Mouse (Mus musculus) embryonic facial prominence, embryonic 15.5 days (tissue): Measurements from ENCODE around the gene Adk. TPM values are rescaled to one million over a fixed set of nuclear protein-coding genes. Genes with fewer than 3 reads are reported as not detected.

Source experiments
- ATAC-seq: fragments of 200-750 bp; cut with Nextera tagmentation; 2 replicates; pipeline ENCODE4 v1.8.0; 2017; ENCODE audit warnings: low read depth, moderate TSS enrichment; ENCODE audit not compliant: insufficient number of reproducible peaks, low FRiP score, low TSS enrichment
- H3K27ac ChIP-seq: fragments of 300-500 bp; sonication (generic); replicated peaks from 2 replicates; pipeline ENCODE4 v1.5.1; 2015; ENCODE audit warnings: mild to moderate bottlenecking, inconsistent platforms
- H3K27me3 ChIP-seq: fragments of 300-500 bp; sonication (generic); 2 replicates; pipeline ENCODE4 v1.6.1; 2015; ENCODE audit warnings: inconsistent platforms
- H3K36me3 ChIP-seq: fragments of 300-500 bp; sonication (generic); 2 replicates; pipeline ENCODE4 v1.6.1; 2015; ENCODE audit warnings: mild to moderate bottlenecking, inconsistent platforms
- H3K4me1 ChIP-seq: fragments of 300-500 bp; sonication (generic); 2 replicates; pipeline ENCODE4 v1.6.1; 2015; ENCODE audit warnings: inconsistent platforms
- H3K4me2 ChIP-seq: fragments of 300-500 bp; sonication (generic); replicated peaks from 2 replicates; pipeline ENCODE4 v1.6.1; 2015; ENCODE audit warnings: mild to moderate bottlenecking, inconsistent platforms
- H3K4me3 ChIP-seq: fragments of 300-500 bp; sonication (generic); replicated peaks from 2 replicates; pipeline ENCODE4 v1.5.1; 2015; ENCODE audit warnings: mild to moderate bottlenecking, inconsistent platforms
- H3K9ac ChIP-seq: fragments of 300-500 bp; sonication (generic); 2 replicates; pipeline ENCODE4 v1.6.1; 2015; ENCODE audit warnings: inconsistent platforms
- H3K9me3 ChIP-seq: fragments of 300-500 bp; sonication (generic); replicated peaks from 2 replicates; pipeline ENCODE4 v1.6.1; 2016; ENCODE audit warnings: inconsistent platforms
- WGBS: fragments of 180-500 bp; shearing (Covaris S2); methylation state at CpG from one replicate; pipeline ENCODE4 v1.1.7; 2015; 5-methylcytosine and 5-hydroxymethylcytosine counted together
- polyA plus RNA-seq: library from polyadenylated mRNA; unstranded; fragments of >200 nt; fragmentation: Nextera tagmentation; extraction: Ambion mirVana; gene quantifications from 2 replicates; pipeline ENCODE4 v1.2.1, GENCODE M21; 2015

The Adk gene
- polyA plus RNA-seq, 1 experiment from 2014 or later = 139 TPM

DNA sequence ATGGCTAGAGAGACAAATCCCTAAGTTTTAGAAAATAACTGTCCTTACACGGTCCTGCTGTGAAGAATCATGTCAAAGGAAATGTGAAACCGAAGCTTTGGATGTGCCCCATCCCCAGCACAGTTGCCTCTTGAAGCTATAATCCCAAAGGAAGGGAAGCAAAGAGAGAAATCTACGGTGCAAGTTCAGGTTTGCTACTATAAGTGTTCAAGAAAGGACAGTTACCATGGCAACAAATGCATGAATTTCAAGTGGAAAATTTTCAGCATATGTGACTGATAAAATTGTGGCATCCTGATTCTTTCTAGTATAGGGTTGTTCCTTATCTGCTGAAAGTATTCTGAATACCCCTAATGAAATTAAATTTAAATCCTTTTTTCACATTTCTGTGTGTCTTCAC, 169.8 kb downstream of the Adk start:
- H3K27me3 ChIP-seq = no peaks in the 10 kb centered on the region
- no peak overlapping the region for H3K27ac ChIP-seq
- no peak overlapping the region for H3K9ac ChIP-seq
- no peaks in the 10 kb centered on the region for H3K36me3 ChIP-seq
- 27% methylated on average over 3 of the region's 3 CpGs for WGBS
- ATAC-seq = no peak
- no peak overlapping the region for H3K4me2 ChIP-seq
- 0 out of 2 replicates have a peak, but pooled peaks cover 4% of the 10 kb centered on the region for H3K4me1 ChIP-seq
- no peaks in the 10 kb centered on the region for H3K9me3 ChIP-seq
- H3K4me3 ChIP-seq = no peak overlapping the region

DNA sequence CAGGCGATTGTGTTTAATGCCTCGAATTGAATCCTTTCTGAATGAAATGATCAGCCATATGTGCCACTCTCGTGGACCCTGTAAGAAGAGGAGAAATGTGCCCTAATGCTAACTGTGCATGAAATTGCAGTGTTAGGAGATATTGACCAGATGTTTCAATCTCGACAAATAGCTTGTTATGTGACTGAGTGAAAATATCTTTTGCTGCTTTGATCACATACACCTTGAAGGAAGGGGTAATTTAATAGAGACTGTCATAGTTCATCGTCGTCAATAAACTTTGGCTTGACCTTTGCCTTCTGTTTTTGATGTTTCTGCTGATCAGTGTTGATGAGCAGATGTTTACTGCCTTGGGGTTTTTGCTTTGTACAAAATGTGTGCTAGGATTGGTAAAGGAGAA, 171.1 kb downstream of the Adk start:
- no peaks in the 10 kb centered on the region for H3K36me3 ChIP-seq
- H3K4me1 ChIP-seq = 0 out of 2 replicates have a peak, but pooled peaks cover 4% of the 10 kb centered on the region
- H3K27ac ChIP-seq = no peak overlapping the region
- ATAC-seq = no peak
- H3K27me3 ChIP-seq = no peaks in the 10 kb centered on the region
- no peak overlapping the region for H3K9ac ChIP-seq
- H3K4me2 ChIP-seq = no peak overlapping the region
- no peaks in the 10 kb centered on the region for H3K9me3 ChIP-seq
- no peak overlapping the region for H3K4me3 ChIP-seq
- 54% methylated on average over 6 of the region's 6 CpGs for WGBS

DNA sequence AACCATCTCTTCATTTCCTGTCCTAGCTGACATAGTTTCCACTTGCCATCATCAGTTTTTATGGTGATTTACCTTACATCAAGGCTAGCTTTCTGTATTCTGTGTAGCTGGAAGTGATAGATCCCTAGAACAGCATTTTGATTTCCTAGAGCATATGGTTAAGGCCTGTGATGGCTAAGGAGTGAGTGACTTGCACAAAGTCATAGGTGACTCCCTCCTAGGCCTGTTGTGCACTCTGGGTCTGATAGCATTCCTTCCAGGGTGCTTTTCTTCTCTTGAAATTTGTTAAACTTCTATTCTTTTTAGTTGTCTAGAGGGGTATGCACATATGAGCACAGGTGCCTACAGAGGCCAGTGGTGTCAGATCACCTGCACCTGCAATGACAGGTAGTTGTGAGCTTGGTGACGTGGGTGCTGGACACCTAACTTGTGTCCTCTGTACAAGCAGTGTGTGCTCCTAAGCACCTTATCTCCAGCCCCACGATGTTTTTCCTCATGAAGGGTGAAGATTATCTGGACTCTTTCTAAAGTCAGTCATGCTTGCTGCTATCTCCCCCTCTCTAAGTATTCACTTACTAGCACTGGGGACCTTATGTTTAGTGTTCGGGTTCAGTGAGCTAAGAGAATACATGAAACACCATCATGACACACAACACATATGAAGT, 171.7 kb downstream of the Adk start:
- 83% methylated on average over 3 of the region's 3 CpGs for WGBS
- Histone ChIP-seq H3K4me2 (no peak overlapping the region), H3K4me3 (no peak overlapping the region), H3K4me1 (0 out of 2 replicates have a peak, but pooled peaks cover 4% of the 10 kb centered on the region), H3K9ac (no peak overlapping the region), H3K27ac (no peak overlapping the region), H3K9me3 (no peaks in the 10 kb centered on the region), H3K36me3 (no peaks in the 10 kb centered on the region), H3K27me3 (no peaks in the 10 kb centered on the region)
- no peak for ATAC-seq

DNA sequence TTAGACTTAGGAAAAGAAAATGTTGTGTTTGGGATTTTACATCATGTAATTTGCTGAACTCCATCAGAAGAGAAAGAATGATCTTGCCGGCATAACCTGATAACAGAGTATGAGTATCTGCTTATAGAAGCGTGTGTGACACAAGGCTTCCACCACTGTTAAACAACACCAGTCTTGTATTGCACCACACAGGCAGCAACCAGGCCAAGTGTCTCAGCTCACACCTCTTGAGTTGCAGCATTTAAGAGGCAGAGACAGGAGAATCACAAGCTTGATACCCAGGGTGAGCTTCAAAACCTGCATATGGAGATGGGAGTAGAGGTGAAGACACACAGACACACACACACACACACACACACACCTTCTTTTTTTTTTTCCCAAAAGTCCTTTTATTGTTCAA, 184.7 kb downstream of the Adk start:
- Histone ChIP-seq H3K27me3 (no peaks in the 10 kb centered on the region), H3K4me1 (no peaks in the 10 kb centered on the region), H3K4me3 (no peak overlapping the region), H3K9me3 (no peaks in the 10 kb centered on the region), H3K4me2 (no peak overlapping the region), H3K36me3 (0 out of 2 replicates have a peak, but pooled peaks cover 3% of the 10 kb centered on the region), H3K27ac (no peak overlapping the region), H3K9ac (no peak overlapping the region)
- ATAC-seq = no peak
- 90% methylated on average over 2 of the region's 2 CpGs for WGBS

DNA sequence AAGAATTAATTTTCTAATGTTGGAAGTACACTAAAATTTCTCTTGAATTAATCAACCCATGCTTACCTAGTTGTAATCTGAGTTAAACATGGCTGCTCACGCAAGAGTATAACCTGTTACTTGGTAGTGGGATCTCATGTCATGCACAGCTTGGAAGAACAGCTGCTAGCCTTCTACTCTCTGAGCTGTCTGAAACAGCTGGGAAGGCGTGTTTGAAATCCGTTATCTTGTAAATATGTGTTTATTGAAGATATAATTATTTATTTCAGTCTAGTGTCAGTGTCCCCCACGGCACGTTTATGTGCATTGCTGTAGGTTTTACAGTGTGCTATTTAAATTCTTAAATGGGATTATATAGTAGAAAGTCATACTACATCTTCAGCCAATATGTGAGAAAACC, 188.7 kb downstream of the Adk start:
- no peak overlapping the region for H3K27ac ChIP-seq
- no peak overlapping the region for H3K9ac ChIP-seq
- H3K36me3 ChIP-seq = no peaks in the 10 kb centered on the region
- no peaks in the 10 kb centered on the region for H3K27me3 ChIP-seq
- 84% methylated on average over 5 of the region's 5 CpGs for WGBS
- ATAC-seq = no peak
- H3K4me2 ChIP-seq = no peak overlapping the region
- no peaks in the 10 kb centered on the region for H3K9me3 ChIP-seq
- H3K4me1 ChIP-seq = no peaks in the 10 kb centered on the region
- no peak overlapping the region for H3K4me3 ChIP-seq

DNA sequence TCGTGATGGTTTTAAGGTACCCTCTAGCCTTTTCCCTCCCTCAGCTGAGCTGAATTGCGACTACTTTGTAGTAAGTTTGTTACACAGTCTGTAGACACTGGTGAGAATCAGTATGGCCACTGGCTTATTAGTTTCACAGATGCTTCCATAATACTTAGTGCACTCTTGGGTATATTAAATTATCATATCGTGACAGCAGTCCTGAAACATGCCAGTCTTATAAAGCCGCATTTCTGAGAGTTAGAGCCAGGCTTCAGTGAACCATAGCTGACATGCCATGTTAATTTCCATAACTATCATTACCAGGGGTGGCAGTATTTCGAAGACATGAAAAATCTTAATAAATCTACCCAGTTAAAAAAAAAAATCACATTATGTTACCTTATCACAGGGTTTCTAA, 199.0 kb downstream of the Adk start:
- no peak overlapping the region for H3K9ac ChIP-seq
- H3K27ac ChIP-seq = no peak overlapping the region
- 46% methylated on average over 5 of the region's 5 CpGs for WGBS
- no peak overlapping the region for H3K4me3 ChIP-seq
- no peaks in the 10 kb centered on the region for H3K27me3 ChIP-seq
- H3K9me3 ChIP-seq = no peaks in the 10 kb centered on the region
- no peak overlapping the region for H3K4me2 ChIP-seq
- no peaks in the 10 kb centered on the region for H3K36me3 ChIP-seq
- H3K4me1 ChIP-seq = peaks cover 10% of the 10 kb centered on the region
- ATAC-seq = no peak

DNA sequence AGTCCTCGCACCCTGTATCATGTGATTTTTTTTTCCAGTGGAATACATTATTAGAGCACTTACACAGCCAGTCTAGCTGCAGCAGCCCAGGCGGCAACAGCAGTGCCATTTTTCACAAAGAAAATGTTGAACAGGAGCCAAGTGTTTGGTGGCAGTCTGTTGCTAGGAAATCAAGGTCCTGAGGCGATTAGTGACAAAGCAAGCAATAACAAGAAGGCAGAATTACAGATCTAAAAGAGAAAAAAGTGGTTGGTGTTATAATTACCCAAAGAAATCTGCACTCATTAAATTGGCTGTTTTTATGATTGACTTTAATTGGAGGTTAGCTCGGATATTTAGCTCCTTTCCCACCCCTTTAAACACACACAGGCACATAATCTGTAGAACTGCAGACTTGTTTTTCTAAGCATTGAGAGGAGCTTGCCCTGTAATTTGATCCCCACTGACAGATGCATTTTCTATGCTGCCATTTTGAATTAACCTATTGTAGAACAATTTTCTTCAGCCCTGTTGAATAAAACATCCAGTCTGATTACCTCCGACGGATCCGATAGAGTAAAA, 200.0 kb downstream of the Adk start:
- Histone ChIP-seq H3K9me3 (no peaks in the 10 kb centered on the region), H3K27ac (peak overlapping the region; percentile 40), H3K4me3 (no peak overlapping the region), H3K4me1 (peaks cover 10% of the 10 kb centered on the region), H3K36me3 (no peaks in the 10 kb centered on the region), H3K27me3 (no peaks in the 10 kb centered on the region), H3K9ac (no peak overlapping the region), H3K4me2 (peak overlapping the region; percentile 6; the same call in 1 of the 2 replicates)
- peak; percentile 79 for ATAC-seq
- 5% methylated on average over 7 of the region's 7 CpGs for WGBS

DNA sequence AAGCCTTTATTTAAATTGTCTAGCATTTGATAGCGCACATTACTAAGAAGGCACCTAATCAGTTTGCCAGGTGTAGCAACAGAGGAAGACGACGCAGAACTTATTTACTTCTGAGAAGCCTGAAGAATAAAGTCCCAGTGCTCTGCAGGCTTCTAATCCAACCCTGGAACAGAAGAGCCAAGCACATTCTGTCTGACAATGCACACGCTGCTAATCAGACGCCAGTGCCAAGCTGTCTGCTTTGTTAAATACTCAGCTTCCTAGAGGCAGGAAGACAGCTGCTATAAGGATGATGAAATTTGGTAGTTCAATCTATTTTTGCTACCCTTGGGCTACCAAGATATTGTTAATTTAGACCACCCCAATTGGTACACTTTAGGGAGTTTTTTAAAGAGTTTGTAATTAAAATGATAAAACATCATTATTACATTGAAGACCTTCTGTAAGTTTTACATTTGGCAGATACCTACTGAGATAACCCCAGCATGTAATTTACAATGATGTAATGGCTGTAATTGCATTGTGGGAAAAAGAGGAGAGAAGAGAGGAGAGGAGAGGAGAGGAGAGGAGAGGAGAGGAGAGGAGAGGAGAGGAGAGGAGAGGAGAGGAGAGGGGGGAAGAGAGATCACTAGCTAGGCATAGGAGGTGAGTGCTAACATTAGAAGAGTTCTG, 201.1 kb downstream of the Adk start:
- Histone ChIP-seq H3K27ac (peak overlapping the region; percentile 66; the same call in 1 of the 2 replicates), H3K27me3 (no peaks in the 10 kb centered on the region), H3K36me3 (no peaks in the 10 kb centered on the region), H3K4me2 (no peak overlapping the region), H3K9me3 (no peaks in the 10 kb centered on the region), H3K4me1 (peaks cover 10% of the 10 kb centered on the region), H3K9ac (no peak overlapping the region), H3K4me3 (no peak overlapping the region)
- WGBS = 35% methylated on average over 5 of the region's 5 CpGs
- ATAC-seq = no peak

DNA sequence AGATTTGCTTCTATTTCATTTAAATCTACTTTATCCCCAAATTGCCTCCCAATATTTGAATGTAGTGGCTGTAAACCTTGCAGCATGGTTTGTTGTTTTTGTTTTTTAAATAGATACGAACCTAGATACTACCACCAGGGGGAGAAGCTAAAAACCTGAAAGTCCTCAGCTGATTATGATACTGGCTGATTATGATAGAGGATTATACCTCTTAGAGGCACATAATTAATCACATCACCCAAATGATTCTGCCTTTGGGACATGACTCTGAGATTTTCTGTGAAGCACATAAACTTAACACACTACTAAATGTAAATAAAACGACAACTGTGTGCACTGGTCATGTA, 201.6 kb downstream of the Adk start:
- Histone ChIP-seq H3K4me3 (no peak overlapping the region), H3K27me3 (no peaks in the 10 kb centered on the region), H3K4me1 (peaks cover 10% of the 10 kb centered on the region), H3K27ac (no peak overlapping the region), H3K4me2 (no peak overlapping the region), H3K9ac (no peak overlapping the region), H3K9me3 (no peaks in the 10 kb centered on the region), H3K36me3 (no peaks in the 10 kb centered on the region)
- no peak for ATAC-seq
- 56% methylated on average over 2 of the region's 2 CpGs for WGBS

DNA sequence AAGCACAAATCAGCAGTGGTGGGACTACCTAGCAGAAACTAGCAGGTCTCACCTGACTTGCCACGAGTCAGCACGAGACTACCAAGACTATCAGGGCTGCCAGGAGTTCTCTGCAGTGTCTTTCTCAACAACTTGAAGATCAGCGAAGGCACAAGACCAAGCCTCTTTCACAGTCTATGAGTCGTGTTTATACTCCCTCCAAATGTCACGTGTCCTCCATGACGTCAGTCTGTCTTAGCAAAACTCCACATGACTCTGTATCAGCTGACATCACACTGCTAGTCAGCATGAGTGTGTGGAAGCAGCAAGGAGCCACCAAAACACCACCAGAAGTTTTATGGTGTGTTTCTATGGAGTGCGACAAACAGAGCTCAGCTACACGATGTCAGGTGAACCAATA, 215.9 kb downstream of the Adk start:
- H3K27ac ChIP-seq = no peak overlapping the region
- no peak overlapping the region for H3K9ac ChIP-seq
- H3K4me3 ChIP-seq = no peak overlapping the region
- H3K4me2 ChIP-seq = no peak overlapping the region
- no peaks in the 10 kb centered on the region for H3K36me3 ChIP-seq
- WGBS = 88% methylated on average over 8 of the region's 8 CpGs
- no peaks in the 10 kb centered on the region for H3K9me3 ChIP-seq
- no peak for ATAC-seq
- H3K27me3 ChIP-seq = no peaks in the 10 kb centered on the region
- H3K4me1 ChIP-seq = no peaks in the 10 kb centered on the region

DNA sequence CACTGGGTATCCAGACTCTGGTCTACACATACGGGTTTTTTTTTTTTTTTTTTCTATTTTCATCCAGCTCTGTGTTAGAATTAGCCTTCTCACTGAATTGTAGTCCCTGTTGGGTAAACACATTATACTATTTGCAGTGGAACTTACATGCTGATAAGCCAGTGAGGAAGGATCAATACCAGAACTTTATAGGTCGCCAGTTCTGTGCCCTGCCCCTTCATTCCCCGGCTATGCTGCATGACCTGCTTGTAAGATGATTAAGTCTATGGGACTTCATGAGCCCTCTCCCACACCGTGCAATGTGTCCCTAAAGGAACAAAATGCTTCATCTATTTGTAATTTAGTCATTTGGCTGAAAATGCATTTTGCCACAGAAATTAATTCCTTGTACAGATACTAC, 219.1 kb downstream of the Adk start:
- WGBS = 79% methylated on average over 4 of the region's 4 CpGs
- no peak overlapping the region for H3K4me2 ChIP-seq
- H3K4me1 ChIP-seq = no peaks in the 10 kb centered on the region
- H3K9ac ChIP-seq = no peak overlapping the region
- H3K27me3 ChIP-seq = no peaks in the 10 kb centered on the region
- no peak overlapping the region for H3K4me3 ChIP-seq
- no peak for ATAC-seq
- no peaks in the 10 kb centered on the region for H3K36me3 ChIP-seq
- no peaks in the 10 kb centered on the region for H3K9me3 ChIP-seq
- no peak overlapping the region for H3K27ac ChIP-seq

DNA sequence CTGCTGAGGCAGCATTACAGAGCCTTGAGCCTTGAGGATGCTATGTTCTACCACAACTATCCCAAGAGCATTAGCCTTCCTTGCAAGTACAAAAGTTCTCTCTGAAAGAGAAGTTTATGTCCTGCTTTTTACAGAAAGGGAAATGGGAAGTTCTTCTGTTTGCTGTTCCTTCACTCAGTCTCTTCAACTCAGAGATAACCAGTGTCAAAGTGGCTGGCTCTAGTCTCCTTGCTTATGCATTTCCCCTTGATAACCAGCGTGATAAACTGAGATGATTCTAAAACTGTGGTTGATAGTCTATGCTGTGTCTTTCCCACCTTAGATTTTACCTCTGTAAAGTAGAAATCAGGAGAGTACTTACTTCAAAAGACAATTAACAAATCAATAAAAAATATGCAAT, 223.4 kb downstream of the Adk start:
- Histone ChIP-seq H3K9me3 (no peaks in the 10 kb centered on the region), H3K4me2 (no peak overlapping the region), H3K27me3 (no peaks in the 10 kb centered on the region), H3K4me3 (no peak overlapping the region), H3K36me3 (no peaks in the 10 kb centered on the region), H3K27ac (no peak overlapping the region), H3K4me1 (no peaks in the 10 kb centered on the region), H3K9ac (no peak overlapping the region)
- 87% methylated on average over 1 of the region's 1 CpGs for WGBS
- no peak for ATAC-seq
